Mouse (Mus musculus): ENCODE data around the gene Rps18. TPM values are rescaled to one million over a fixed set of nuclear protein-coding genes. Genes with fewer than 3 reads are reported as not detected.
"Not testable (repeated sequence)": the region's sequence is repeated elsewhere in the genome, so short reads cannot be mapped to it uniquely, and the experiment has no call there.

Gene Rps18
- total and polyA plus RNA-seq, 3 experiments = 286 to 1,183 TPM; not detected in 1

GRCm38 (mm10) chr17:34003426-34003825 lies 47.6 kb upstream of the Rps18 start:
- Histone ChIP-seq H3K9me3 (replicated peaks; ENCODE audit: insufficient read depth, low read length) (no peaks in the 10 kb centered on the region), H3K9ac (ENCODE audit: control insufficient read depth, low read depth, low read length, poor library complexity, severe bottlenecking) (no peak overlapping the region), H3K27ac (ENCODE audit: control insufficient read depth, low read depth, low read length) (no peak overlapping the region), H3K27me3 (ENCODE audit: control insufficient read depth in 1 of 2, insufficient read depth in 2 of 2, low read length in 2 of 2) (no peaks in the 10 kb centered on the region; a peak in 1 of 4 replicates), H3K36me3 (ENCODE audit: control insufficient read depth in 1 of 2, insufficient read depth in 2 of 2, low read length in 2 of 2) (no peaks in the 10 kb centered on the region), H3K79me2 (ENCODE audit: control insufficient read depth, insufficient read depth, low read length, poor library complexity) (peaks cover 2% of the 10 kb centered on the region), H3K4me3 (ENCODE audit: control insufficient read depth in 1 of 2, insufficient read depth in 1 of 2, low read depth in 2 of 2, low read length in 2 of 2) (no peak overlapping the region), H3K4me1 (ENCODE audit: control insufficient read depth in 1 of 2, insufficient read depth in 2 of 2, low read length in 2 of 2) (no peaks in the 10 kb centered on the region)
- peak; percentile 1 for TF ChIP-seq RAD21 (IDR thresholded peaks at IDR 0.05; ENCODE audit: low read depth, low read length)
- TF ChIP-seq USF1 (IDR thresholded peaks at IDR 0.05; ENCODE audit: low read depth, low read length) = no peak
- TF ChIP-seq CTCF (IDR thresholded peaks at IDR 0.05 in 2 of 3, conservative IDR thresholded peaks at IDR 0.05 in 1 of 3; ENCODE audit: control insufficient read depth in 1 of 3, insufficient read depth in 1 of 3, low read depth in 2 of 3, low read length in 3 of 3, poor library complexity in 1 of 3, severe bottlenecking in 1 of 3) = peak; percentile 13 to 30 (median 23); a peak in 4 of 6 replicates
- no peak for DNase-seq (ENCODE audit: low read depth, low spot score)

- DNase-seq (ENCODE audit: low read depth, low spot score); H3K79me2 ChIP-seq (ENCODE audit: control insufficient read depth, insufficient read depth, low read length, poor library complexity); H3K27me3 ChIP-seq (ENCODE audit: control insufficient read depth in 1 of 2, insufficient read depth in 2 of 2, low read length in 2 of 2); H3K9me3 ChIP-seq (replicated peaks; ENCODE audit: insufficient read depth, low read length); H3K36me3 ChIP-seq (ENCODE audit: control insufficient read depth in 1 of 2, insufficient read depth in 2 of 2, low read length in 2 of 2); H3K4me1 ChIP-seq (ENCODE audit: control insufficient read depth in 1 of 2, insufficient read depth in 2 of 2, low read length in 2 of 2): not testable (repeated sequence)
- peak overlapping the region; percentile 84 for H3K9ac ChIP-seq (ENCODE audit: control insufficient read depth, low read depth, low read length, poor library complexity, severe bottlenecking)
- peak overlapping the region; percentile 41 for H3K27ac ChIP-seq (ENCODE audit: control insufficient read depth, low read depth, low read length)
- H3K4me3 ChIP-seq (ENCODE audit: control insufficient read depth in 1 of 2, insufficient read depth in 1 of 2, low read depth in 2 of 2, low read length in 2 of 2) = peak overlapping the region; percentile 65 to 83
Observed at GRCm38 (mm10) chr17:34000796-34001195, 45.0 kb upstream of the Rps18 start.

- Histone ChIP-seq H3K9ac (ENCODE audit: control insufficient read depth, low read depth, low read length, poor library complexity, severe bottlenecking) (peak within 1 kb of the TSS; percentile 84), H3K4me3 (ENCODE audit: control insufficient read depth in 1 of 2, insufficient read depth in 1 of 2, low read depth in 2 of 2, low read length in 2 of 2) (peak within 1 kb of the TSS; percentile 81 to 83), H3K9me3 (replicated peaks; ENCODE audit: insufficient read depth, low read length) (no peaks in the 10 kb centered on the region), H3K36me3 (ENCODE audit: control insufficient read depth in 1 of 2, insufficient read depth in 2 of 2, low read length in 2 of 2) (no peaks in the 10 kb centered on the region), H3K27me3 (ENCODE audit: control insufficient read depth in 1 of 2, insufficient read depth in 2 of 2, low read length in 2 of 2) (no peaks in the 10 kb centered on the region), H3K27ac (ENCODE audit: control insufficient read depth, low read depth, low read length) (peak within 1 kb of the TSS; percentile 41), H3K4me1 (ENCODE audit: control insufficient read depth in 1 of 2, insufficient read depth in 2 of 2, low read length in 2 of 2) (no peaks in the 10 kb centered on the region), H3K79me2 (ENCODE audit: control insufficient read depth, insufficient read depth, low read length, poor library complexity) (peaks cover 2% of the 10 kb centered on the region)
- DNase-seq (ENCODE audit: low read depth, low spot score) = peak; percentile 96
- TF ChIP-seq ETS1 (IDR thresholded peaks at IDR 0.05; ENCODE audit: low read depth, low read length) (peak; percentile 20; the same call in 1 of the 2 replicates), CHD1 (IDR thresholded peaks at IDR 0.05; ENCODE audit: low read depth, low read length) (no peak), RCOR1 (IDR thresholded peaks at IDR 0.05; ENCODE audit: low read depth, low read length) (no peak), SMC3 (IDR thresholded peaks at IDR 0.05; ENCODE audit: low read depth, low read length) (no peak), ZNF384 (IDR thresholded peaks at IDR 0.05; ENCODE audit: low read depth, low read length) (no peak), GABPA (IDR thresholded peaks at IDR 0.05; ENCODE audit: low read depth, low read length) (no peak), POLR2A (IDR thresholded peaks at IDR 0.05; ENCODE audit: control insufficient read depth in 1 of 2, insufficient read depth in 1 of 2, low read depth in 1 of 2, low read length in 2 of 2, poor library complexity in 1 of 2) (peak; percentile 68 to 75; a peak in 2 of 4 replicates), TBP (IDR thresholded peaks at IDR 0.05; ENCODE audit: low read depth, low read length) (peak; percentile 88), GATA1 (IDR thresholded peaks at IDR 0.05; ENCODE audit: low read depth, low read length) (no peak), KAT2A (conservative IDR thresholded peaks at IDR 0.05; ENCODE audit: low read depth, low read length) (no peak), HCFC1 (IDR thresholded peaks at IDR 0.05; ENCODE audit: low read depth, low read length) (no peak), CHD2 (IDR thresholded peaks at IDR 0.05; ENCODE audit: low read length) (peak; percentile 85), EP300 (IDR thresholded peaks at IDR 0.05; ENCODE audit: low read depth in 1 of 2, low read length in 2 of 2) (no peak), MYC (IDR thresholded peaks at IDR 0.05; ENCODE audit: low read depth, low read length) (no peak), JUND (IDR thresholded peaks at IDR 0.05; ENCODE audit: low read depth, low read length) (no peak), NELFE (IDR thresholded peaks at IDR 0.05; ENCODE audit: low read depth, low read length) (peak; percentile 69), USF1 (IDR thresholded peaks at IDR 0.05; ENCODE audit: low read depth, low read length) (no peak), POLR2AphosphoS2 (IDR thresholded peaks at IDR 0.05; ENCODE audit: low read length) (no peak), ZMIZ1 (IDR thresholded peaks at IDR 0.05; ENCODE audit: low read depth, low read length) (no peak), POLR2AphosphoS5 (IDR thresholded peaks at IDR 0.05; ENCODE audit: borderline replicate concordance, low read depth, low read length) (no peak), TCF12 (IDR thresholded peaks at IDR 0.05; ENCODE audit: low read depth, low read length) (no peak), TAL1 (IDR thresholded peaks at IDR 0.05; ENCODE audit: low read length) (no peak)
Observed at GRCm38 (mm10) chr17:34000150-34000537, 44.3 kb upstream of the Rps18 start, which contains the start of gene H2-K1. Gene H2-K1, minus strand, starts transcription at chr17:34000347.

Measured in MEL (cell line).